Mouse (Mus musculus) right cerebral cortex, adult 18-20 months (tissue): Measurements from ENCODE around the gene Cyp2u1.
"Not testable (repeated sequence)": the region's sequence is repeated elsewhere in the genome, so short reads cannot be mapped to it uniquely, and the experiment has no call there.

Source experiments
- DNase-seq: peaks from one replicate; pipeline ENCODE4 v3.0.0; 2022; ENCODE audit warnings: mixed read lengths

The Cyp2u1 gene

GRCm38 (mm10) chr3:131302452-131303319 lies at the start of gene Cyp2u1:
Gene Cyp2u1 (minus strand): TSS chr3:131303227.
- peak; percentile 96 for DNase-seq

- no peak for DNase-seq
Measured at GRCm38 (mm10) chr3:131350539-131350938, 47.5 kb upstream of the Cyp2u1 start.

- no peak for DNase-seq
Measured at GRCm38 (mm10) chr3:131349013-131349412, 46.0 kb upstream of the Cyp2u1 start.

- DNase-seq, result no peak
Measured at GRCm38 (mm10) chr3:131348579-131348950, 45.5 kb upstream of the Cyp2u1 start.

GRCm38 (mm10) chr3:131347831-131348578 lies 45.0 kb upstream of the Cyp2u1 start:
- DNase-seq, result no peak

- no peak for DNase-seq
Measured at GRCm38 (mm10) chr3:131345903-131346302, 42.9 kb upstream of the Cyp2u1 start.

GRCm38 (mm10) chr3:131343311-131343710 lies 40.3 kb upstream of the Cyp2u1 start:
- no peak for DNase-seq

GRCm38 (mm10) chr3:131340885-131341284 lies 37.9 kb upstream of the Cyp2u1 start:
- no peak for DNase-seq

- DNase-seq, result no peak
Measured at GRCm38 (mm10) chr3:131339280-131339679, 36.3 kb upstream of the Cyp2u1 start.

- not testable (repeated sequence) for DNase-seq
Measured at GRCm38 (mm10) chr3:131337749-131338148, 34.7 kb upstream of the Cyp2u1 start.

GRCm38 (mm10) chr3:131336629-131337028 lies 33.6 kb upstream of the Cyp2u1 start:
- DNase-seq, result no peak

GRCm38 (mm10) chr3:131335117-131335547 lies 32.1 kb upstream of the Cyp2u1 start:
- DNase-seq, result no peak

GRCm38 (mm10) chr3:131327189-131327588 lies 24.2 kb upstream of the Cyp2u1 start:
- DNase-seq, result no peak

GRCm38 (mm10) chr3:131326637-131327036 lies 23.6 kb upstream of the Cyp2u1 start:
- DNase-seq, result no peak

- DNase-seq, result no peak
Measured at GRCm38 (mm10) chr3:131322081-131322815, 19.2 kb upstream of the Cyp2u1 start.

- DNase-seq, result peak; percentile 72
Measured at GRCm38 (mm10) chr3:131320184-131320583, 17.2 kb upstream of the Cyp2u1 start.

GRCm38 (mm10) chr3:131318211-131318610 lies 15.2 kb upstream of the Cyp2u1 start:
- no peak for DNase-seq

- DNase-seq, result no peak
Measured at GRCm38 (mm10) chr3:131317126-131317525, 14.1 kb upstream of the Cyp2u1 start.

- DNase-seq, result no peak
Measured at GRCm38 (mm10) chr3:131315957-131316510, 13.0 kb upstream of the Cyp2u1 start.

GRCm38 (mm10) chr3:131312340-131312739 lies 9.3 kb upstream of the Cyp2u1 start:
- DNase-seq, result no peak

- DNase-seq, result no peak
Measured at GRCm38 (mm10) chr3:131310572-131310971, 7.5 kb upstream of the Cyp2u1 start.

- DNase-seq, result no peak
Measured at GRCm38 (mm10) chr3:131307811-131308210, 4.8 kb upstream of the Cyp2u1 start.

- no peak for DNase-seq
Measured at GRCm38 (mm10) chr3:131306255-131306654, 3.2 kb upstream of the Cyp2u1 start.
